Mouse (Mus musculus) kidney, embryonic 16.5 days (tissue): ENCODE measurements around the gene Entpd1. TPM values are rescaled to one million over a fixed set of nuclear protein-coding genes. Genes with fewer than 3 reads are reported as not detected.

Experiments used
- ATAC-seq: fragments of 200-750 bp; cut with Nextera tagmentation; 2 replicates; pipeline ENCODE4 v1.8.0; 2017; ENCODE audit warnings: moderate TSS enrichment; ENCODE audit not compliant: low FRiP score, low TSS enrichment
- H3K27ac ChIP-seq: fragments of 300-500 bp; sonication (generic); 2 replicates; pipeline ENCODE4 v1.5.1; 2014; ENCODE audit warnings: low read length
- H3K27me3 ChIP-seq: fragments of 300-500 bp; sonication (generic); 2 replicates; pipeline ENCODE4 v1.6.1; 2014; ENCODE audit warnings: low read length, control low read depth, mixed read lengths; ENCODE audit not compliant: insufficient read depth
- H3K36me3 ChIP-seq: fragments of 300-500 bp; sonication (generic); 2 replicates; pipeline ENCODE4 v1.6.1; 2014; ENCODE audit warnings: low read length, control low read depth, mixed read lengths; ENCODE audit not compliant: insufficient read depth
- H3K4me1 ChIP-seq: fragments of 300-500 bp; sonication (generic); 2 replicates; pipeline ENCODE4 v1.6.1; 2014; ENCODE audit warnings: low read length, control low read depth, mixed read lengths; ENCODE audit not compliant: insufficient read depth
- H3K4me2 ChIP-seq: fragments of 300-500 bp; sonication (generic); replicated peaks from 2 replicates; pipeline ENCODE4 v1.6.1; 2014; ENCODE audit warnings: low read depth, low read length
- H3K4me3 ChIP-seq: fragments of 300-500 bp; sonication (generic); 2 replicates; pipeline ENCODE4 v1.5.1; 2014; ENCODE audit warnings: mild to moderate bottlenecking, low read length
- H3K9ac ChIP-seq: fragments of 300-500 bp; sonication (generic); replicated peaks from 2 replicates; pipeline ENCODE4 v1.6.1; 2014; ENCODE audit warnings: low read length
- H3K9me3 ChIP-seq: fragments of 300-500 bp; sonication (generic); 2 replicates; pipeline ENCODE4 v1.6.1; 2016; ENCODE audit warnings: low read length, control low read depth
- WGBS: fragments of 180-500 bp; shearing (Covaris S2); extraction: QIAGEN DNeasy Blood & Tissue Kit; methylation state at CpG from one replicate; pipeline ENCODE4 v1.1.7; 2014; 5-methylcytosine and 5-hydroxymethylcytosine counted together
- polyA plus RNA-seq: library from polyadenylated mRNA; unstranded; fragments of >200 nt; fragmentation: Nextera tagmentation; extraction: Ambion mirVana; gene quantifications from 2 replicates; pipeline ENCODE4 v1.2.1, GENCODE M21; 2015

Entpd1 gene
- polyA plus RNA-seq, 1 experiment from 2014 or later = 8.9 TPM

GRCm38 (mm10) chr19:40678532-40679307 lies 66.6 kb downstream of the Entpd1 start:
- H3K4me1 ChIP-seq = no peaks in the 10 kb centered on the region
- ATAC-seq = no peak
- H3K27me3 ChIP-seq = no peaks in the 10 kb centered on the region
- H3K4me3 ChIP-seq = no peak overlapping the region
- H3K9me3 ChIP-seq = no peaks in the 10 kb centered on the region
- no peak overlapping the region for H3K4me2 ChIP-seq
- no peaks in the 10 kb centered on the region for H3K36me3 ChIP-seq
- no peak overlapping the region for H3K9ac ChIP-seq
- WGBS = 41% methylated on average over 17 of the region's 17 CpGs
- H3K27ac ChIP-seq = no peak overlapping the region

GRCm38 (mm10) chr19:40679632-40680031 lies 67.5 kb downstream of the Entpd1 start:
- no peak overlapping the region for H3K4me3 ChIP-seq
- no peaks in the 10 kb centered on the region for H3K27me3 ChIP-seq
- no peaks in the 10 kb centered on the region for H3K9me3 ChIP-seq
- no peak overlapping the region for H3K4me2 ChIP-seq
- no peaks in the 10 kb centered on the region for H3K4me1 ChIP-seq
- H3K36me3 ChIP-seq = no peaks in the 10 kb centered on the region
- H3K27ac ChIP-seq = no peak overlapping the region
- no peak overlapping the region for H3K9ac ChIP-seq
- WGBS = 97% methylated on average over 3 of the region's 3 CpGs
- ATAC-seq = no peak

DNA sequence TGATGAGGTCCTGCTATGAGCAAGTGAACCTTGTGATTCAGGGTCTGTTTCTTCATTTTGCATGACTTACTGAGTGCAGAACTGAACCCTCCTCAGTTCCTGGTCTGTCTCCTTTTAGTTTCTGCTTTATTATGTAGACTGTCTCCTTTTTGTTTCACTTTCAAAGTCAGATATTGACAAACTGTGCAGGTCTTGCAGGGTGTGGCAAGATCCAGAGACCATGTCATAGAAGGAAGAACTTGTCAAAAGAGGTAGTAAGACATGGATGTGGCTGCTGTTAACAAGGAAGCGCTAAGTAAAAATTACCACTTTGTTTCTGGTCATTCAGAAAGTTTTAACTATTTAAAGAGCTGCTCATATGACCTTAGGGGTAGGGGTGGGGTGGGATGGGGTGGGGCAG lies 72.0 kb downstream of the Entpd1 start:
- Histone ChIP-seq H3K4me3 (no peak overlapping the region), H3K4me2 (no peak overlapping the region), H3K27me3 (no peaks in the 10 kb centered on the region), H3K27ac (no peak overlapping the region), H3K9ac (no peak overlapping the region), H3K4me1 (no peaks in the 10 kb centered on the region), H3K36me3 (no peaks in the 10 kb centered on the region), H3K9me3 (no peaks in the 10 kb centered on the region)
- no peak for ATAC-seq
- WGBS = 92% methylated on average over 1 of the region's 1 CpGs

DNA sequence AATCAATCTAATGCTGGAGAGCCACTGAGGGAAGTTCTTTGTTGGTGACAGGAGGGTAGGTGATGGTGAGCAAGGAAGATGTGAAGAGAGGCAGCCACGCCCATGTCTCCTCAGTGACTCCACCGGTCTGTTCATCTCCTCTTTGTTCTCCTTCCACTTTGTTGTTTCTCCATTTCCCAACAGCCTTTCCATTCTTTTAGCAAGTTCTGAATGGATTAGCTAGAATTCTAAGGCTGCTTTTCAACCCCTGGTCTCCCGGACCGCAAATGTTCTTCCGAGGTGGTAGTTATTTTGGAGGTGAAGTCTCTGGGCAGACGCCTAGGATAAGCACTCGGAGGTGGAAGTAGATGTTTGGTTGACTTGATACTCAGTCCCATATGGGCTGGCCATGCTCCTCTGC lies 72.4 kb downstream of the Entpd1 start:
- Histone ChIP-seq H3K36me3 (no peaks in the 10 kb centered on the region), H3K27me3 (no peaks in the 10 kb centered on the region), H3K4me3 (no peak overlapping the region), H3K4me1 (no peaks in the 10 kb centered on the region), H3K27ac (no peak overlapping the region), H3K4me2 (no peak overlapping the region), H3K9ac (no peak overlapping the region), H3K9me3 (no peaks in the 10 kb centered on the region)
- 83% methylated on average over 7 of the region's 7 CpGs for WGBS
- ATAC-seq = no peak

GRCm38 (mm10) chr19:40687291-40687927 lies 75.2 kb downstream of the Entpd1 start:
- H3K9me3 ChIP-seq = no peaks in the 10 kb centered on the region
- no peak for ATAC-seq
- no peak overlapping the region for H3K27ac ChIP-seq
- H3K36me3 ChIP-seq = no peaks in the 10 kb centered on the region
- 67% methylated on average over 4 of the region's 4 CpGs for WGBS
- H3K4me2 ChIP-seq = no peak overlapping the region
- no peaks in the 10 kb centered on the region for H3K27me3 ChIP-seq
- no peak overlapping the region for H3K4me3 ChIP-seq
- H3K4me1 ChIP-seq = no peaks in the 10 kb centered on the region
- no peak overlapping the region for H3K9ac ChIP-seq

DNA sequence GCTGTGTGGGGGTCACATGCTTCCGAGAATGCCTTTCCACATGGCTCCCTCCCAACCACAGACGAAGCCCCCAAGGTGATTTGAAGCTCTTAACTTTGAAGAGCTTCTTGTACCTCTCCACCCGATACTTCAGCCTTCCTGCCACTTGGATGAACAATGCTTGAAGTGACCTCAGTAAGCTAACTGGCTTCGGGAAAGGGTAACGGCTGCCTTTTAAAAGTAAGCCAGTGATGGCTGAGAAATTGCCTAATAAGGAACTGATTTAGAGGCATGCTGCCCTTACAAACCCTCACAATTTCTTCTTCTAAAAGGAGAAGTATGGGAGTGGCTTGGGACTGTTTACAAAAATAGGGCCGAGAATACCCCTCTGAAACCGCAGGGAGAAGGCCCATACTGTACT lies 81.0 kb downstream of the Entpd1 start:
- Histone ChIP-seq H3K36me3 (no peaks in the 10 kb centered on the region), H3K4me3 (no peak overlapping the region), H3K27ac (no peak overlapping the region), H3K4me2 (no peak overlapping the region), H3K4me1 (no peaks in the 10 kb centered on the region), H3K9ac (no peak overlapping the region), H3K9me3 (no peaks in the 10 kb centered on the region), H3K27me3 (no peaks in the 10 kb centered on the region)
- no peak for ATAC-seq
- WGBS = 76% methylated on average over 7 of the region's 7 CpGs

GRCm38 (mm10) chr19:40696116-40696515 lies 84.0 kb downstream of the Entpd1 start:
- Histone ChIP-seq H3K36me3 (no peaks in the 10 kb centered on the region), H3K9me3 (no peaks in the 10 kb centered on the region), H3K4me2 (no peak overlapping the region), H3K4me3 (no peak overlapping the region), H3K4me1 (no peaks in the 10 kb centered on the region), H3K27ac (no peak overlapping the region), H3K27me3 (no peaks in the 10 kb centered on the region), H3K9ac (no peak overlapping the region)
- ATAC-seq = no peak
- WGBS = 90% methylated on average over 6 of the region's 6 CpGs

DNA sequence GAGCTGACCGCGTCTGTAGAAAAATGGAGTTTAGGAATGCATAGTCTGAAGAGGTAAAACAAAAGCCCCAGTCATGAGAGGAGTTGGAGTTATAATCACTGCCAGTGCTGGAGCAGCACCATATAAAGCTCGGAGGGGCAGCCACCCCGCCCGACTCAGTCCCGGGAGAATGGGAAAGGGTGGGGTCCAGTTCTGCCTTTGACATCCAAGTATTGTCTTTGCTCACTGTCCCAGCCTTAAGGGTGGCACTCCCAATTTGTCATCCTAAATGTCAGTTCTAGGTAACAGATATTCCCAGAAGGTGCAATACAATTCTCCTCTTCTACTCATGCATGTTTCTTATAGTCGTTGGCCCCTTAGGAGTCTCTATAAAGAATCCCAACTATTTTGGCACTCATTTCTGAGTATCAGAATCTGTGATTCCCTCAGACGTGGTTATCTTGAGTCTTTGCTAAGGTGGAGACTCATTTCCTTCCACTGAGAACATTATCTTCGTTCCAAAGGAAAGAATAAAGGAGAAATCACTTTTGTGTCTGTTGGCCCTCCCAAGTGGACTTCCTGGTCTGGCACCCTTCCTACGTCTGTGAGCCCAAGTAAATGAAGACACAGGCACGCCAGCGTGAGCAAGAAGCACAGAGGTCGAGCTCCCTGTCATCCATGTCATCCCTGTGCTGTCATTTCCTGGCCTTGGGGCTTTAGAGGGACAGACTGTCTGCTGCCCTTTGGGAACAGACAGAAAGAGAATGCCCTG lies 86.1 kb downstream of the Entpd1 start:
- H3K27ac ChIP-seq = no peak overlapping the region
- no peak for ATAC-seq
- no peaks in the 10 kb centered on the region for H3K36me3 ChIP-seq

DNA sequence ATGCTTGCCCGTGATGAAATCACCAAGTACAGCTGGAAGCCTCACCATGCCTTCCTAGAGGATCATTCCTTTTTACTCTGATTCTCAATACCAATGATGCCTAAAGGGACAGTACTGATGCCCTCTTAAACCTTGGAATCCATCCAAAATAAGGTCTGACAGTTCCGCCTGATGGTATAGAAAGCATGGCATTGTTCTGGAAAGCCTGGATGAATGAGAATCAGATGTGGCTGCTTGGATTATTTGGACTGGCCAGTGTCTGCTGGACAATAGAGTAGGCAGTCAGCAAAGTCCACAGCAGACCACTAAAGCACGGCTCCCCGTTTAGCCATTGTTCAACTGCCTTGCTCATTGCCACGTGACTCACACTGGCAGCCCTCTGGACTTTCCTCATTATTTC lies 87.7 kb downstream of the Entpd1 start:
- H3K4me3 ChIP-seq = no peak overlapping the region
- WGBS = 91% methylated on average over 5 of the region's 5 CpGs
- no peaks in the 10 kb centered on the region for H3K36me3 ChIP-seq
- H3K4me1 ChIP-seq = no peaks in the 10 kb centered on the region
- no peak overlapping the region for H3K4me2 ChIP-seq
- H3K27me3 ChIP-seq = no peaks in the 10 kb centered on the region
- H3K9me3 ChIP-seq = no peaks in the 10 kb centered on the region
- no peak for ATAC-seq
- no peak overlapping the region for H3K9ac ChIP-seq
- H3K27ac ChIP-seq = no peak overlapping the region

More for the DNA sequence above, 86.1 kb downstream of the Entpd1 start:
- WGBS = 58% methylated on average over 13 of the region's 13 CpGs
- no peak overlapping the region for H3K4me2 ChIP-seq
- no peak overlapping the region for H3K9ac ChIP-seq
- H3K9me3 ChIP-seq = no peaks in the 10 kb centered on the region
- H3K27me3 ChIP-seq = no peaks in the 10 kb centered on the region
- H3K4me3 ChIP-seq = no peak overlapping the region
- no peaks in the 10 kb centered on the region for H3K4me1 ChIP-seq

GRCm38 (mm10) chr19:40702406-40702805 lies 90.2 kb downstream of the Entpd1 start:
- no peak overlapping the region for H3K27ac ChIP-seq

More at GRCm38 (mm10) chr19:40702406-40702805, 90.2 kb downstream of the Entpd1 start:
- ATAC-seq = no peak
- Histone ChIP-seq H3K36me3 (no peaks in the 10 kb centered on the region), H3K4me3 (no peak overlapping the region), H3K4me2 (no peak overlapping the region), H3K27me3 (no peaks in the 10 kb centered on the region), H3K4me1 (no peaks in the 10 kb centered on the region), H3K9me3 (no peaks in the 10 kb centered on the region), H3K9ac (no peak overlapping the region)
- 56% methylated on average over 4 of the region's 4 CpGs for WGBS
